Mouse (Mus musculus) cerebellum, adult 2 months (tissue): Measurements from ENCODE around the gene Iqcn. TPM values are rescaled to one million over a fixed set of nuclear protein-coding genes. Genes with fewer than 3 reads are reported as not detected.

Experiments
- DNase-seq, 2 experiments: peaks; one replicate each; pipeline ENCODE4 v3.0.0; 2021
- H3K27ac ChIP-seq: fragments of 200-500 bp; 2 replicates; pipeline ENCODE4 v1.5.1; 2012; ENCODE audit warnings: low read length, control low read depth, inconsistent platforms; ENCODE audit not compliant: insufficient read depth
- H3K27me3 ChIP-seq: fragments of 200-500 bp; 2 replicates; pipeline ENCODE4 v1.6.1; 2012; ENCODE audit warnings: inconsistent platforms, mild to moderate bottlenecking, low read length, moderate library complexity; ENCODE audit not compliant: control insufficient read depth, insufficient read depth
- H3K4me1 ChIP-seq: fragments of 200-500 bp; 2 replicates; pipeline ENCODE4 v1.6.1; 2011; ENCODE audit warnings: low read length; ENCODE audit not compliant: control insufficient read depth, insufficient read depth
- H3K4me3 ChIP-seq: fragments of 200-500 bp; replicated peaks from 2 replicates; pipeline ENCODE3; 2011; ENCODE audit warnings: mild to moderate bottlenecking, low read depth, low read length, control low read depth; ENCODE audit not compliant: insufficient read depth
- CTCF ChIP-seq: fragments of 200-500 bp; IDR thresholded peaks from 2 replicates; pipeline ENCODE4 v1.5.1; 2011; ENCODE audit warnings: low read depth, mild to moderate bottlenecking, control low read depth, low read length, moderate library complexity, borderline replicate concordance; ENCODE audit not compliant: insufficient read depth
- POLR2A ChIP-seq: fragments of 200-500 bp; IDR thresholded peaks from 2 replicates; pipeline ENCODE4 v1.6.1; 2011; ENCODE audit warnings: low read length, control low read depth, borderline replicate concordance; ENCODE audit not compliant: insufficient read depth
- WGBS: fragments of 180-500 bp; shearing (Covaris S2); methylation state at CpG from one replicate; pipeline ENCODE4 v1.1.7; 2018; 5-methylcytosine and 5-hydroxymethylcytosine counted together
- polyA plus RNA-seq: library from polyadenylated mRNA; depleted of rRNA; stranded (reverse); fragments of >200 nt; gene quantifications from 2 replicates; pipeline ENCODE4 v1.2.3, GENCODE M21; 2012

Gene Iqcn
- polyA plus RNA-seq, 1 experiment, result 0.08 TPM

- 15% methylated on average over 19 of the region's 19 CpGs for WGBS
- TF ChIP-seq POLR2A (0 out of 2 replicates have a peak, but pooled peaks have one; percentile 19), CTCF (no peak)
- Histone ChIP-seq H3K27me3 (no peaks in the 10 kb centered on the region), H3K4me3 (no peak overlapping the region), H3K27ac (no peak overlapping the region), H3K4me1 (peaks cover 35% of the 10 kb centered on the region)
- DNase-seq, result peak; percentile 47 to 61
Observed at GRCm38 (mm10) chr8:70758616-70759561, 55.6 kb downstream of the Iqcn start.

DNA sequence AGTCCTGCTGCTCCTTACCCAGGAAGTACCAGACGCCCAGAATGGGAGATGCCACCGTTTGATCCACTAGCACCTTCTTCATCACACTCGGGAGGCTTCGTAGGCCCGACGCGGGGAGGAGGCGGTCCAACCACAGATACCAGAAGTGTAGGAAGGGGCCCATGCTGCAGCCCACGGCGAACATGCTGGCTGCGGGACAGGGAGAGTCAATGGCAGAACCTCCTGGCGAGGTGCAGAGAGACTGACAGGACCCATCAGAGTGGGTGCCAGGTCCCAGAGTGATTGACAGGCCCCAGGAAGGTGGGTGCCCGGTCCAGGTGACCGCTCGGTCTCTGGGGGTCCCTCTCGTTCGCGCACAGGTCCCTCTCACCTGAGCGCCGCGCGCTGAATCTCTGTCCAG lies 57.1 kb downstream of the Iqcn start:
- DNase-seq, result no peak
- TF ChIP-seq POLR2A (no peak), CTCF (no peak)
- H3K4me3 ChIP-seq, result peak overlapping the region; percentile 60
- H3K27ac ChIP-seq, result peak overlapping the region; percentile 45
- no peaks in the 10 kb centered on the region for H3K27me3 ChIP-seq
- WGBS, result under 1% methylated on average over 22 of the region's 22 CpGs
- peaks cover 35% of the 10 kb centered on the region for H3K4me1 ChIP-seq

DNA sequence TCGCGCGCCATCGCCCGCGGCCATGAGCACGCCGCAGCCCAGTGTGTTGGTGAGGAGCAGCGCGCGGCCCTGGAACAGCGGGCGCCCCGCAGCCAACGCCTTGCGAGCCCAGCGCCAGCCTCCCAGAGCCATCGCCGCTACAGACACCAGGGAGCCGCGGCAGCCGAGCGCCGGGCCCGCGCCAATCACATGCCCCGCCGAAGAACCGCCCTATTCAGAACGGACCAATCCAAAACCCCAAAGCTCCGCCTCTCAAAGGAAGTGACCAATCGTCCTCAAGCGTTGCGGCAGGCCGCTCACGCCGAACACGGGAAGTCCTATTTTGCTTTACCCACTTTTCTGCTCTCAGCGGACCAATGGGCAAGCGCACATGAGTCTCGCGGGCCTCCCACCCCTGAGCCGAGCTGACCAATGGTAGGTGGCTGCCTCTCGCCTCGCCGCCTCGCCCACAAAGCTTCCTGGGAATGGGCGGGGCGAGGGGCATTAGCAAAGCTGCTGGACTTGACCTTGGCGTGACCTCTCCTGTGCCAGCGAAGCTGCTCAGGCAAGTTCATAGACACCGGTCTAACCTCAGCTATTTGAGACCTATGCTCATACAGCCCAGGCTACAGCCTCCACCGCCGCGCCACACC lies 57.6 kb downstream of the Iqcn start, which contains the start of gene Mpv17l2:
Mpv17l2 (minus strand) TSS at position 172 of the 632 bp plus-strand sequence.
- H3K4me3 ChIP-seq, result peak within 1 kb of the TSS; percentile 60
- WGBS, result under 1% methylated on average over 55 of the region's 55 CpGs
- no peaks in the 10 kb centered on the region for H3K27me3 ChIP-seq
- DNase-seq, result peak; percentile 96 to 99
- TF ChIP-seq CTCF (no peak), POLR2A (no peak; the same call in 1 of the 2 replicates)
- peak within 1 kb of the TSS; percentile 67 for H3K27ac ChIP-seq
- peaks cover 34% of the 10 kb centered on the region for H3K4me1 ChIP-seq

GRCm38 (mm10) chr8:70762118-70762517 lies 58.9 kb downstream of the Iqcn start:
- TF ChIP-seq CTCF (no peak), POLR2A (no peak)
- H3K4me1 ChIP-seq, result peaks cover 38% of the 10 kb centered on the region
- H3K27ac ChIP-seq, result no peak overlapping the region
- H3K27me3 ChIP-seq, result no peaks in the 10 kb centered on the region
- 72% methylated on average over 1 of the region's 1 CpGs for WGBS
- no peak overlapping the region for H3K4me3 ChIP-seq
- DNase-seq, result no peak

DNA sequence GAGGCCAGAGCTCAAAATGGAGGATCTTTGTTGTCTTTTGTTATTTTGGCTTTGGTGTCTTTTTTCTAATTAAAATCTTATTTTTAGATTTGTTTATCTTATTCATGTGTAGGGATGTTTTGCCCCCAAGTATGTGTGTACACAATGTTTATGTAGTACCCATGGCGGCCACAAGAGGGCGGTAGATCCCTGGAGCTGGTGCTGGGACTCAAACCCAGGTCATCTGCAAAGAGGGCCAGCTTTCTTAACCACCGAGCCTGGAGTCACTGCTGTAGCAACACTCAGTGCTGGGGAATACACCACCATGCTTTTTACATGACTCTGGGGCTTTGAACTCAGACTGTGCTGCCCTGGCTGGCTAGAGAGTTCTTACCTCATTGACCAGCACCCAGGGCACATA lies 60.1 kb downstream of the Iqcn start:
- Histone ChIP-seq H3K27me3 (no peaks in the 10 kb centered on the region), H3K4me1 (peaks cover 27% of the 10 kb centered on the region), H3K4me3 (no peak overlapping the region), H3K27ac (no peak overlapping the region)
- WGBS, result under 1% methylated on average over 3 of the region's 3 CpGs
- peak; percentile 50 to 72 for DNase-seq
- TF ChIP-seq POLR2A, result no peak
- peak; percentile 76 for TF ChIP-seq CTCF

- 88% methylated on average over 8 of the region's 8 CpGs for WGBS
- no peak for DNase-seq
- H3K4me1 ChIP-seq, result peaks cover 21% of the 10 kb centered on the region
- H3K27ac ChIP-seq, result no peak overlapping the region
- H3K4me3 ChIP-seq, result no peak overlapping the region
- no peaks in the 10 kb centered on the region for H3K27me3 ChIP-seq
- TF ChIP-seq POLR2A (no peak), CTCF (no peak)
Observed at GRCm38 (mm10) chr8:70764026-70764425, 60.8 kb downstream of the Iqcn start.

- H3K27ac ChIP-seq, result no peak overlapping the region
- H3K4me1 ChIP-seq, result peaks cover 20% of the 10 kb centered on the region
- no peak for DNase-seq
- TF ChIP-seq POLR2A (no peak), CTCF (no peak)
- 92% methylated on average over 13 of the region's 13 CpGs for WGBS
- H3K4me3 ChIP-seq, result no peak overlapping the region
- H3K27me3 ChIP-seq, result no peaks in the 10 kb centered on the region
Observed at GRCm38 (mm10) chr8:70764676-70765075, 61.4 kb downstream of the Iqcn start.
